Mouse (Mus musculus): Measurements from ENCODE around the gene Mfsd12.

Gene Mfsd12

GRCm38 (mm10) chr10:81401521-81402226 is 44.4 kb downstream of the Mfsd12 start:
- in situ Hi-C loops (cut with MboI, MseI), result no loop called here

GRCm38 (mm10) chr10:81402227-81402765 is 45.0 kb downstream of the Mfsd12 start:
- in situ Hi-C loops (cut with MboI, MseI), result no loop called here

- in situ Hi-C loops (cut with MboI, MseI), result no loop called here
Observed at GRCm38 (mm10) chr10:81403511-81403910, 46.2 kb downstream of the Mfsd12 start.

GRCm38 (mm10) chr10:81404082-81404481 is 46.8 kb downstream of the Mfsd12 start:
- in situ Hi-C loops (cut with MboI, MseI), result no loop called here

GRCm38 (mm10) chr10:81404720-81405119 is 47.4 kb downstream of the Mfsd12 start:
- in situ Hi-C loops (cut with MboI, MseI), result loop anchor here (5.0 kb wide), 1 partner anchor 38 kb away; no protein-coding TSS in a partner anchor

GRCm38 (mm10) chr10:81405588-81406201 is 48.4 kb downstream of the Mfsd12 start:
- in situ Hi-C loops (cut with MboI, MseI), result loop anchor here (5.0 kb wide), 1 partner anchor 37 kb away; no protein-coding TSS in a partner anchor

- in situ Hi-C loops (cut with MboI, MseI), result loop anchor here (5.0 kb wide), 1 partner anchor 36 kb away; no protein-coding TSS in a partner anchor
Observed at GRCm38 (mm10) chr10:81406504-81407440, 49.5 kb downstream of the Mfsd12 start.

- in situ Hi-C loops (cut with MboI, MseI), result loop anchor here (5.0 kb wide), 1 partner anchor 35 kb away; no protein-coding TSS in a partner anchor
Observed at GRCm38 (mm10) chr10:81407539-81408423, 50.5 kb downstream of the Mfsd12 start.

- in situ Hi-C loops (cut with MboI, MseI), result loop anchor here (5.0 kb wide), 1 partner anchor 34 kb away; no protein-coding TSS in a partner anchor
Observed at GRCm38 (mm10) chr10:81408424-81408729, 51.1 kb downstream of the Mfsd12 start.

- in situ Hi-C loops (cut with MboI, MseI), result loop anchor here (5.0 kb wide), 1 partner anchor 33 kb away; no protein-coding TSS in a partner anchor
Observed at GRCm38 (mm10) chr10:81408871-81409291, 51.6 kb downstream of the Mfsd12 start.

GRCm38 (mm10) chr10:81409330-81409729 is 52.0 kb downstream of the Mfsd12 start:
- in situ Hi-C loops (cut with MboI, MseI), result loop anchor here (5.0 kb wide), 1 partner anchor 33 kb away; no protein-coding TSS in a partner anchor

- in situ Hi-C loops (cut with MboI, MseI), result no loop called here
Observed at GRCm38 (mm10) chr10:81410350-81410749, 53.1 kb downstream of the Mfsd12 start.

GRCm38 (mm10) chr10:81410981-81411380 is 53.7 kb downstream of the Mfsd12 start:
- in situ Hi-C loops (cut with MboI, MseI), result no loop called here

- in situ Hi-C loops (cut with MboI, MseI), result no loop called here
Observed at GRCm38 (mm10) chr10:81411471-81412400, 54.4 kb downstream of the Mfsd12 start.

- in situ Hi-C loops (cut with MboI, MseI), result no loop called here
Observed at GRCm38 (mm10) chr10:81412586-81413309, 55.5 kb downstream of the Mfsd12 start.

- in situ Hi-C loops (cut with MboI, MseI), result no loop called here
Observed at GRCm38 (mm10) chr10:81413310-81414261, 56.3 kb downstream of the Mfsd12 start.

- in situ Hi-C loops (cut with MboI, MseI), result loop anchor here (5.0 kb wide), 1 partner anchor 113 kb away; no protein-coding TSS in a partner anchor
Observed at GRCm38 (mm10) chr10:81414682-81415081, 57.4 kb downstream of the Mfsd12 start.

All from T-helper 2 cell (primary cell).